Mouse (Mus musculus) kidney, embryonic 14.5 days (tissue): ENCODE data around the gene Cdk15. TPM values are rescaled to one million over a fixed set of nuclear protein-coding genes. Genes with fewer than 3 reads are reported as not detected.

Experiments
- ATAC-seq: fragments of 200-750 bp; cut with Nextera tagmentation; 2 replicates; pipeline ENCODE4 v1.8.0; 2017; ENCODE audit warnings: moderate number of reproducible peaks, mild to moderate bottlenecking, moderate TSS enrichment, moderate library complexity; ENCODE audit not compliant: low FRiP score, low TSS enrichment
- H3K27ac ChIP-seq: fragments of 300-500 bp; sonication (generic); 2 replicates; pipeline ENCODE4 v1.5.1; 2014; ENCODE audit warnings: low read depth, mild to moderate bottlenecking, low read length, moderate library complexity, mixed read lengths
- H3K27me3 ChIP-seq: fragments of 300-500 bp; sonication (generic); 2 replicates; pipeline ENCODE4 v1.6.1; 2014; ENCODE audit warnings: mild to moderate bottlenecking, low read length; ENCODE audit not compliant: control insufficient read depth, insufficient read depth
- H3K36me3 ChIP-seq: fragments of 300-500 bp; sonication (generic); 2 replicates; pipeline ENCODE4 v1.6.1; 2014; ENCODE audit warnings: low read length, mixed read lengths; ENCODE audit not compliant: control insufficient read depth, insufficient read depth
- H3K4me1 ChIP-seq: fragments of 300-500 bp; sonication (generic); 2 replicates; pipeline ENCODE4 v1.6.1; 2014; ENCODE audit warnings: low read length, mixed read lengths; ENCODE audit not compliant: control insufficient read depth, insufficient read depth
- H3K4me2 ChIP-seq: fragments of 300-500 bp; sonication (generic); replicated peaks from 2 replicates; pipeline ENCODE4 v1.6.1; 2014; ENCODE audit warnings: low read depth, mild to moderate bottlenecking, low read length
- H3K4me3 ChIP-seq: fragments of 300-500 bp; sonication (generic); 2 replicates; pipeline ENCODE4 v1.5.1; 2014; ENCODE audit warnings: mild to moderate bottlenecking, low read length
- H3K9ac ChIP-seq: fragments of 300-500 bp; sonication (generic); 2 replicates; pipeline ENCODE4 v1.6.1; 2014; ENCODE audit warnings: low read depth, mild to moderate bottlenecking, low read length, moderate library complexity
- H3K9me3 ChIP-seq: fragments of 300-500 bp; sonication (generic); 2 replicates; pipeline ENCODE4 v1.6.1; 2016; ENCODE audit warnings: low read length; ENCODE audit not compliant: control insufficient read depth
- WGBS: fragments of 180-500 bp; shearing (Covaris S2); extraction: QIAGEN DNeasy Blood & Tissue Kit; methylation state at CpG from one replicate; pipeline ENCODE4 v1.1.7; 2014; 5-methylcytosine and 5-hydroxymethylcytosine counted together
- polyA plus RNA-seq: library from polyadenylated mRNA; unstranded; fragments of >200 nt; fragmentation: Nextera tagmentation; extraction: Ambion mirVana; gene quantifications from 2 replicates; pipeline ENCODE4 v1.2.1, GENCODE M21; 2014

The Cdk15 gene
- polyA plus RNA-seq, 1 experiment from 2014 or later = 0.53 TPM

GRCm38 (mm10) chr1:59297167-59297566 lies 40.5 kb downstream of the Cdk15 start:
- Histone ChIP-seq H3K27ac (no peak overlapping the region), H3K4me2 (no peak overlapping the region), H3K36me3 (no peaks in the 10 kb centered on the region), H3K9me3 (no peaks in the 10 kb centered on the region), H3K27me3 (no peaks in the 10 kb centered on the region), H3K4me1 (no peaks in the 10 kb centered on the region), H3K4me3 (no peak overlapping the region), H3K9ac (no peak overlapping the region)
- no peak for ATAC-seq
- WGBS = 81% methylated on average over 3 of the region's 3 CpGs

GRCm38 (mm10) chr1:59298491-59299090 lies 41.9 kb downstream of the Cdk15 start:
- no peak for ATAC-seq
- H3K9me3 ChIP-seq = no peaks in the 10 kb centered on the region
- no peak overlapping the region for H3K4me3 ChIP-seq
- no peaks in the 10 kb centered on the region for H3K36me3 ChIP-seq
- no peak overlapping the region for H3K4me2 ChIP-seq
- no peaks in the 10 kb centered on the region for H3K4me1 ChIP-seq
- no peaks in the 10 kb centered on the region for H3K27me3 ChIP-seq
- no peak overlapping the region for H3K9ac ChIP-seq
- no peak overlapping the region for H3K27ac ChIP-seq
- WGBS = 51% methylated on average over 9 of the region's 9 CpGs

- Histone ChIP-seq H3K27ac (no peak overlapping the region), H3K9ac (no peak overlapping the region), H3K4me1 (no peaks in the 10 kb centered on the region), H3K27me3 (no peaks in the 10 kb centered on the region), H3K36me3 (no peaks in the 10 kb centered on the region), H3K4me3 (no peak overlapping the region), H3K4me2 (no peak overlapping the region), H3K9me3 (no peaks in the 10 kb centered on the region)
- ATAC-seq = no peak
- 84% methylated on average over 5 of the region's 5 CpGs for WGBS
Measured at GRCm38 (mm10) chr1:59307310-59307709, 50.6 kb downstream of the Cdk15 start.

- no peak overlapping the region for H3K4me3 ChIP-seq
- no peak overlapping the region for H3K27ac ChIP-seq
- no peak overlapping the region for H3K4me2 ChIP-seq
- WGBS = 65% methylated on average over 5 of the region's 5 CpGs
- no peaks in the 10 kb centered on the region for H3K27me3 ChIP-seq
- H3K9ac ChIP-seq = no peak overlapping the region
- no peaks in the 10 kb centered on the region for H3K36me3 ChIP-seq
- ATAC-seq = no peak
- no peaks in the 10 kb centered on the region for H3K9me3 ChIP-seq
- peaks cover 18% of the 10 kb centered on the region for H3K4me1 ChIP-seq
Measured at GRCm38 (mm10) chr1:59311292-59311885, 54.7 kb downstream of the Cdk15 start.

GRCm38 (mm10) chr1:59312187-59313153 lies 55.8 kb downstream of the Cdk15 start:
- 79% methylated on average over 10 of the region's 10 CpGs for WGBS
- Histone ChIP-seq H3K9me3 (no peaks in the 10 kb centered on the region), H3K27ac (no peak overlapping the region), H3K9ac (no peak overlapping the region), H3K4me1 (peaks cover 19% of the 10 kb centered on the region), H3K36me3 (no peaks in the 10 kb centered on the region), H3K27me3 (no peaks in the 10 kb centered on the region), H3K4me2 (no peak overlapping the region), H3K4me3 (no peak overlapping the region)
- ATAC-seq = no peak

GRCm38 (mm10) chr1:59313154-59313940 lies 56.6 kb downstream of the Cdk15 start:
- 69% methylated on average over 8 of the region's 8 CpGs for WGBS
- H3K9ac ChIP-seq = no peak overlapping the region

GRCm38 (mm10) chr1:59315057-59315807 lies 58.5 kb downstream of the Cdk15 start:
- Histone ChIP-seq H3K27ac (no peak overlapping the region), H3K4me1 (peaks cover 22% of the 10 kb centered on the region), H3K4me3 (no peak overlapping the region), H3K9me3 (no peaks in the 10 kb centered on the region), H3K36me3 (no peaks in the 10 kb centered on the region), H3K4me2 (no peak overlapping the region), H3K27me3 (no peaks in the 10 kb centered on the region), H3K9ac (no peak overlapping the region)
- peak; percentile 88 for ATAC-seq
- 5% methylated on average over 5 of the region's 5 CpGs for WGBS

More at GRCm38 (mm10) chr1:59313154-59313940, 56.6 kb downstream of the Cdk15 start:
- H3K36me3 ChIP-seq = no peaks in the 10 kb centered on the region
- no peak for ATAC-seq
- no peak overlapping the region for H3K4me3 ChIP-seq
- no peaks in the 10 kb centered on the region for H3K9me3 ChIP-seq
- H3K27ac ChIP-seq = no peak overlapping the region
- no peaks in the 10 kb centered on the region for H3K27me3 ChIP-seq
- peaks cover 19% of the 10 kb centered on the region for H3K4me1 ChIP-seq
- H3K4me2 ChIP-seq = no peak overlapping the region

- H3K36me3 ChIP-seq = no peaks in the 10 kb centered on the region
- no peak overlapping the region for H3K4me2 ChIP-seq
- no peak overlapping the region for H3K9ac ChIP-seq
- no peak overlapping the region for H3K4me3 ChIP-seq
- peak overlapping the region; percentile 56; the same call in 1 of the 2 replicates for H3K27ac ChIP-seq
- H3K27me3 ChIP-seq = no peaks in the 10 kb centered on the region
- H3K4me1 ChIP-seq = peaks cover 27% of the 10 kb centered on the region
- no peaks in the 10 kb centered on the region for H3K9me3 ChIP-seq
- WGBS = 26% methylated on average over 9 of the region's 9 CpGs
- ATAC-seq = no peak
Measured at GRCm38 (mm10) chr1:59316031-59316385, 59.3 kb downstream of the Cdk15 start.
